Mouse (Mus musculus) MEL (cell line): ENCODE data around the gene Trabd.

Experiments
- CTCF ChIP-seq, 3 experiments: IDR thresholded peaks in 2 of 3; conservative IDR thresholded peaks in 1 of 3; 2 replicates each; pipeline ENCODE4 v1.5.1; 2011 to 2012; ENCODE audit warnings: low read length in 3 of 3, low read depth in 2 of 3, mild to moderate bottlenecking in 2 of 3, improper control_type of control experiment in 1 of 3, inconsistent platforms in 1 of 3, mixed read lengths in 1 of 3, moderate library complexity in 1 of 3; ENCODE audit not compliant: control insufficient read depth in 1 of 3, insufficient read depth in 1 of 3, poor library complexity in 1 of 3, severe bottlenecking in 1 of 3
- EP300 ChIP-seq, 2 experiments: IDR thresholded peaks; 2 replicates each; pipeline ENCODE4 v1.6.1; 2011; ENCODE audit warnings: improper control_type of control experiment in 2 of 2, low read length in 2 of 2, low read depth in 1 of 2, mild to moderate bottlenecking in 1 of 2
- HCFC1 ChIP-seq: IDR thresholded peaks from 2 replicates; pipeline ENCODE4 v1.6.1; 2012; ENCODE audit warnings: low read depth, mild to moderate bottlenecking, inconsistent platforms, low read length, improper control_type of control experiment, moderate library complexity
- MAX ChIP-seq: IDR thresholded peaks from 2 replicates; pipeline ENCODE4 v1.6.1; 2011; ENCODE audit warnings: low read length, improper control_type of control experiment
- MYC ChIP-seq: IDR thresholded peaks from 2 replicates; pipeline ENCODE4 v1.6.1; 2011; ENCODE audit warnings: low read depth, mild to moderate bottlenecking, low read length, improper control_type of control experiment, moderate library complexity
- POLR2A ChIP-seq, 2 experiments: IDR thresholded peaks; 2 replicates each; pipeline ENCODE4 v1.6.1; 2011 to 2012; ENCODE audit warnings: low read length in 2 of 2, mild to moderate bottlenecking in 2 of 2, control low read depth in 1 of 2, improper control_type of control experiment in 1 of 2, low read depth in 1 of 2, moderate library complexity in 1 of 2; ENCODE audit not compliant: control insufficient read depth in 1 of 2, insufficient read depth in 1 of 2, poor library complexity in 1 of 2
- POLR2AphosphoS2 ChIP-seq: IDR thresholded peaks from 2 replicates; pipeline ENCODE4 v1.6.1; 2011; ENCODE audit warnings: low read length, improper control_type of control experiment
- POLR2AphosphoS5 ChIP-seq: IDR thresholded peaks from 2 replicates; pipeline ENCODE4 v1.6.1; 2012; ENCODE audit warnings: low read depth, borderline replicate concordance, mild to moderate bottlenecking, inconsistent platforms, low read length, moderate library complexity, mixed read lengths
- RCOR1 ChIP-seq: IDR thresholded peaks from 2 replicates; pipeline ENCODE4 v1.6.1; 2012; ENCODE audit warnings: low read depth, mild to moderate bottlenecking, inconsistent platforms, low read length, improper control_type of control experiment
- SMC3 ChIP-seq: IDR thresholded peaks from 2 replicates; pipeline ENCODE4 v1.6.1; 2011; ENCODE audit warnings: low read depth, low read length, improper control_type of control experiment
- TAL1 ChIP-seq: IDR thresholded peaks from 2 replicates; pipeline ENCODE4 v1.6.1; 2012; ENCODE audit warnings: mild to moderate bottlenecking, inconsistent platforms, low read length, moderate library complexity, mixed read lengths
- TBP ChIP-seq: IDR thresholded peaks from 2 replicates; pipeline ENCODE4 v1.8.0; 2011; ENCODE audit warnings: low read depth, low read length, improper control_type of control experiment
- USF1 ChIP-seq: IDR thresholded peaks from 2 replicates; pipeline ENCODE4 v1.6.1; 2014; ENCODE audit warnings: low read depth, mild to moderate bottlenecking, inconsistent platforms, low read length, improper control_type of control experiment, moderate library complexity

DNA sequence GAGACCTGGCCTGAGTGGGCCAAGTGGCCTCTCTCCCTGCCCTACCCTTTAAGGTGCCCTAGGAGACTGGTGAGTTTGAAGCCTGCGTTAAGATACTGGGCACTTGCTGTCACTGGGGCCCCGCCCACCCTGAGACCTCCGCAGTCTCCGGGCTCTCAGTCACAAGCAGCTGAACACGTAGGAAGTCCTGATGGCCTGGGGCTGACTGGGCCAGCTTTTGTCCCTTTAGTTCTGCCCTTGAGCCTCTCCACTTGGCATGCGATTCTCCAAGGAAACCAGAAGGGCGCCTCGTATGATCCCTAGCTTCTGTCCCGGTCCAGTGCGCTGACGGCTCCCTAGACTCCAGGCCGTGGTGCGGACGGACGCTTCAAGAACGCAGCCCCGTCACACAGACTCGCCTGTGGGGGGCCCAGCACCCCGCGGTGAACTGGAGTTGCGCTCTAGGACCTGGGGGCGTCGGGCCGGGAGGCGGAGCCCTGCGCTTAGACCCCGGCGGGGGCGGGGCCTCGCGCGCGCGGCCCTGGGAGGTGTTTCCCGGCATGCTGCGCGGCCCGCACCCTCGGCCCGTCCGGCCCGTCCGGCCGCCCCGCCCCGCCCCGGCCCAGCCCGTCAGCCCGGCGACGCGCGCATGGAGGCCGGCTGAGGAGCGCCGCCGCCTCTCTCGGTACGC lies 689 bp downstream of the Trabd start:
- peak; percentile 49 to 54; a peak in 2 of 4 replicates for TF ChIP-seq POLR2A (IDR thresholded peaks at IDR 0.05; ENCODE audit: control insufficient read depth in 1 of 2, insufficient read depth in 1 of 2, low read depth in 1 of 2, low read length in 2 of 2, poor library complexity in 1 of 2)
- no peak for TF ChIP-seq RCOR1
- no peak for TF ChIP-seq USF1
- peak in 1 of 3 experiments; percentile 15; a peak in 1 of 6 replicates for TF ChIP-seq CTCF (IDR thresholded peaks at IDR 0.05 in 2 of 3, conservative IDR thresholded peaks at IDR 0.05 in 1 of 3; ENCODE audit: control insufficient read depth in 1 of 3, insufficient read depth in 1 of 3, low read depth in 2 of 3, low read length in 3 of 3, poor library complexity in 1 of 3, severe bottlenecking in 1 of 3)
- TF ChIP-seq MAX: no peak
- 0 out of 2 replicates have a peak, but pooled peaks have one; percentile 3 for TF ChIP-seq TBP
- TF ChIP-seq EP300 (IDR thresholded peaks at IDR 0.05; ENCODE audit: low read depth in 1 of 2, low read length in 2 of 2): no peak
- TF ChIP-seq HCFC1: peak; percentile 82
- no peak for TF ChIP-seq MYC
- no peak for TF ChIP-seq SMC3
- TF ChIP-seq POLR2AphosphoS2: no peak
- TF ChIP-seq POLR2AphosphoS5: no peak
- TF ChIP-seq TAL1: no peak
